Mouse (Mus musculus): Measurements from ENCODE around the gene Myb. TPM values are rescaled to one million over a fixed set of nuclear protein-coding genes. Genes with fewer than 3 reads are reported as not detected.
A peak's percentile ranks its signal among the peaks of the same experiment; 100 is the strongest.

The Myb gene
- polyA plus RNA-seq, 1 experiment, result 334 TPM

GRCm38 (mm10) chr10:21092501-21093270 is 68.1 kb downstream of the Myb start:
- peaks cover 54% of the 10 kb centered on the region for H3K4me1 ChIP-seq (replicated peaks; ENCODE audit: control insufficient read depth, insufficient read depth, low read length)
- H3K36me3 ChIP-seq (ENCODE audit: control insufficient read depth, insufficient read depth, low read length), result no peaks in the 10 kb centered on the region
- peak; percentile 85 for DNase-seq
- 0 out of 2 replicates have a peak, but pooled peaks have one; percentile 9 for TF ChIP-seq CTCF (IDR thresholded peaks at IDR 0.05; ENCODE audit: borderline replicate concordance, control insufficient read depth, extremely low read depth, insufficient read depth, low read length, poor library complexity)
- no peak for TF ChIP-seq POLR2A (IDR thresholded peaks at IDR 0.05; ENCODE audit: control insufficient read depth, extremely low read depth, insufficient read depth, low read length, poor library complexity)
- WGBS, result 6% methylated on average over 18 of the region's 18 CpGs
- H3K4me3 ChIP-seq (ENCODE audit: control insufficient read depth, insufficient read depth, low read length), result peak overlapping the region; percentile 38
- H3K27ac ChIP-seq (ENCODE audit: control insufficient read depth, insufficient read depth, low read length), result peak overlapping the region; percentile 98
- H3K27me3 ChIP-seq (ENCODE audit: control insufficient read depth, insufficient read depth, low read length), result no peaks in the 10 kb centered on the region

GRCm38 (mm10) chr10:21090922-21091700 is 69.7 kb downstream of the Myb start:
- Histone ChIP-seq H3K36me3 (ENCODE audit: control insufficient read depth, insufficient read depth, low read length) (no peaks in the 10 kb centered on the region), H3K27ac (ENCODE audit: control insufficient read depth, insufficient read depth, low read length) (peak overlapping the region; percentile 98), H3K27me3 (ENCODE audit: control insufficient read depth, insufficient read depth, low read length) (no peaks in the 10 kb centered on the region), H3K4me1 (replicated peaks; ENCODE audit: control insufficient read depth, insufficient read depth, low read length) (peaks cover 60% of the 10 kb centered on the region), H3K4me3 (ENCODE audit: control insufficient read depth, insufficient read depth, low read length) (no peak overlapping the region)
- 92% methylated on average over 8 of the region's 8 CpGs for WGBS
- DNase-seq, result no peak
- TF ChIP-seq POLR2A (IDR thresholded peaks at IDR 0.05; ENCODE audit: control insufficient read depth, extremely low read depth, insufficient read depth, low read length, poor library complexity), result no peak
- TF ChIP-seq CTCF (IDR thresholded peaks at IDR 0.05; ENCODE audit: borderline replicate concordance, control insufficient read depth, extremely low read depth, insufficient read depth, low read length, poor library complexity), result no peak

GRCm38 (mm10) chr10:21089541-21089940 is 71.2 kb downstream of the Myb start:
- H3K27ac ChIP-seq (ENCODE audit: control insufficient read depth, insufficient read depth, low read length), result no peak overlapping the region
- DNase-seq, result no peak
- 86% methylated on average over 3 of the region's 3 CpGs for WGBS

GRCm38 (mm10) chr10:21087614-21088232 is 73.1 kb downstream of the Myb start:
- Histone ChIP-seq H3K4me1 (replicated peaks; ENCODE audit: control insufficient read depth, insufficient read depth, low read length) (peaks cover 47% of the 10 kb centered on the region), H3K27me3 (ENCODE audit: control insufficient read depth, insufficient read depth, low read length) (no peaks in the 10 kb centered on the region), H3K36me3 (ENCODE audit: control insufficient read depth, insufficient read depth, low read length) (no peaks in the 10 kb centered on the region), H3K4me3 (ENCODE audit: control insufficient read depth, insufficient read depth, low read length) (no peak overlapping the region), H3K27ac (ENCODE audit: control insufficient read depth, insufficient read depth, low read length) (no peak overlapping the region)
- DNase-seq, result no peak
- 96% methylated on average over 3 of the region's 3 CpGs for WGBS
- TF ChIP-seq CTCF (IDR thresholded peaks at IDR 0.05; ENCODE audit: borderline replicate concordance, control insufficient read depth, extremely low read depth, insufficient read depth, low read length, poor library complexity) (no peak), POLR2A (IDR thresholded peaks at IDR 0.05; ENCODE audit: control insufficient read depth, extremely low read depth, insufficient read depth, low read length, poor library complexity) (no peak)

More at GRCm38 (mm10) chr10:21089541-21089940, 71.2 kb downstream of the Myb start:
- Histone ChIP-seq H3K4me1 (replicated peaks; ENCODE audit: control insufficient read depth, insufficient read depth, low read length) (peaks cover 53% of the 10 kb centered on the region), H3K4me3 (ENCODE audit: control insufficient read depth, insufficient read depth, low read length) (no peak overlapping the region), H3K36me3 (ENCODE audit: control insufficient read depth, insufficient read depth, low read length) (no peaks in the 10 kb centered on the region), H3K27me3 (ENCODE audit: control insufficient read depth, insufficient read depth, low read length) (no peaks in the 10 kb centered on the region)
- TF ChIP-seq POLR2A (IDR thresholded peaks at IDR 0.05; ENCODE audit: control insufficient read depth, extremely low read depth, insufficient read depth, low read length, poor library complexity), result no peak
- no peak for TF ChIP-seq CTCF (IDR thresholded peaks at IDR 0.05; ENCODE audit: borderline replicate concordance, control insufficient read depth, extremely low read depth, insufficient read depth, low read length, poor library complexity)

- WGBS, result 67% methylated on average over 5 of the region's 5 CpGs
- TF ChIP-seq POLR2A (IDR thresholded peaks at IDR 0.05; ENCODE audit: control insufficient read depth, extremely low read depth, insufficient read depth, low read length, poor library complexity), result no peak
- no peak for TF ChIP-seq CTCF (IDR thresholded peaks at IDR 0.05; ENCODE audit: borderline replicate concordance, control insufficient read depth, extremely low read depth, insufficient read depth, low read length, poor library complexity)
- Histone ChIP-seq H3K36me3 (ENCODE audit: control insufficient read depth, insufficient read depth, low read length) (no peaks in the 10 kb centered on the region), H3K27me3 (ENCODE audit: control insufficient read depth, insufficient read depth, low read length) (no peaks in the 10 kb centered on the region), H3K4me3 (ENCODE audit: control insufficient read depth, insufficient read depth, low read length) (no peak overlapping the region), H3K27ac (ENCODE audit: control insufficient read depth, insufficient read depth, low read length) (no peak overlapping the region), H3K4me1 (replicated peaks; ENCODE audit: control insufficient read depth, insufficient read depth, low read length) (peaks cover 34% of the 10 kb centered on the region)
- DNase-seq, result no peak
Measured at GRCm38 (mm10) chr10:21085044-21085443, 75.7 kb downstream of the Myb start.

- 19% methylated on average over 8 of the region's 8 CpGs for WGBS
- Histone ChIP-seq H3K27ac (ENCODE audit: control insufficient read depth, insufficient read depth, low read length) (peak overlapping the region; percentile 77), H3K36me3 (ENCODE audit: control insufficient read depth, insufficient read depth, low read length) (no peaks in the 10 kb centered on the region), H3K4me3 (ENCODE audit: control insufficient read depth, insufficient read depth, low read length) (no peak overlapping the region), H3K27me3 (ENCODE audit: control insufficient read depth, insufficient read depth, low read length) (no peaks in the 10 kb centered on the region), H3K4me1 (replicated peaks; ENCODE audit: control insufficient read depth, insufficient read depth, low read length) (peaks cover 40% of the 10 kb centered on the region)
- DNase-seq, result no peak
- no peak for TF ChIP-seq CTCF (IDR thresholded peaks at IDR 0.05; ENCODE audit: borderline replicate concordance, control insufficient read depth, extremely low read depth, insufficient read depth, low read length, poor library complexity)
- no peak for TF ChIP-seq POLR2A (IDR thresholded peaks at IDR 0.05; ENCODE audit: control insufficient read depth, extremely low read depth, insufficient read depth, low read length, poor library complexity)
Measured at GRCm38 (mm10) chr10:21083391-21083918, 77.3 kb downstream of the Myb start.

Data from thymus, adult 2 months (tissue).